ENCODE assay signal across 34 mouse cellular contexts in the genomic region with DNA sequence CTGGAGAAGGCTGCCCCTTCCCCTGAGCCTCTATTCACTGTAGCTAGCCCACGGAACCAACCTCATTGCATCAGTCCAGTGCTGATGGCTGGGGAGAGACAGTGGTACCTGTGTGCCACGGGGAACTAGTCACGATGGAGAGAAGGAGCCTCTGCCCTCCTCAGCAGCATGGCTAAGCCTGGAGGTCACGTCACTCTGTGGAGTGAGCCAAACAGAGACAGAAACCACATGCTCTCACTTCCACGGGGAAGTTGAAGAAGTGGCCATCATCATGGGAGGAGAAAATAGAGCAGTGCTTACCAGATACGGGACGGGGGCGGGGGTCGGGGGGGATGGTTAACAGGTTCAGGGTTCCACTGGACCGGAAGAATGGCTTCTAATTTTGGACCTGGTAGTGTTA. TPM values are rescaled to one million over a fixed set of nuclear protein-coding genes. Genes with fewer than 3 reads are reported as not detected.
DNase-seq lines count a peak whose midpoint lies in the region; ATAC-seq lines count a peak whose summit lies in the region.
"Had no signal": no experiment of that assay in that cellular context is flagged by ENCODE, and none has a peak within 500 bp of the region (broad histone marks: within the 10 kb centered on the region; RNA-seq: fewer than 3 reads in every experiment).

No protein-coding gene starts in this region.

- H3K9ac ChIP-seq in midbrain, embryonic 11.5 days (ENCODE audit: low read length) = no peak overlapping the region
- no peak overlapping the region for H3K9ac ChIP-seq in midbrain, embryonic 16.5 days (ENCODE audit: low read depth, low read length)
- H3K9ac ChIP-seq: embryonic facial prominence, embryonic 12.5 days; hindbrain, embryonic 15.5 days; kidney, embryonic 15.5 days; limb, embryonic 15.5 days; liver, embryonic 14.5 days; lung, embryonic 14.5 days; midbrain, embryonic 13.5 days; neural tube, embryonic 15.5 days had no signal

- peak; percentile 28 for DNase-seq in midbrain, embryonic 11.5 days (ENCODE audit: low spot score, missing footprints)
- peak; percentile 36 for DNase-seq in brain, adult 2 months (ENCODE audit: low read depth, low spot score)
- no peak for DNase-seq in embryo, embryonic 9.5 days (ENCODE audit: extremely low spot score)
- no peak for DNase-seq in adrenal gland, postnatal 25 days
- DNase-seq in left cerebral cortex, postnatal 25 days (ENCODE audit: low spot score in 2 of 2) = no peak
- DNase-seq: adrenal gland, adult 2 months; B cell, adult 2 months; cerebellum, adult 18-20 months; cerebellum, postnatal 14 days; gastrocnemius, postnatal 25 days; heart, postnatal 14 days; kidney, adult 18-20 months; kidney, postnatal 25 days; layer of hippocampus, postnatal 36 days; lung, embryonic 14.5 days; lung, postnatal 14 days; retina, postnatal 1 day; right cerebral cortex, postnatal 25 days; thymus, adult 2 months; thymus, postnatal 36 days had no signal

- H3K27me3 ChIP-seq in midbrain, embryonic 11.5 days (ENCODE audit: control insufficient read depth, insufficient read depth, low read length) = no peaks in the 10 kb centered on the region
- H3K27me3 ChIP-seq in midbrain, embryonic 16.5 days (ENCODE audit: control insufficient read depth, insufficient read depth, low read depth, low read length) = no peaks in the 10 kb centered on the region
- H3K27me3 ChIP-seq: embryonic facial prominence, embryonic 12.5 days; hindbrain, embryonic 15.5 days; kidney, embryonic 15.5 days; limb, embryonic 15.5 days; midbrain, embryonic 13.5 days; neural tube, embryonic 15.5 days had no signal

- 93% methylated on average over 10 of the region's 10 CpGs for WGBS in midbrain, embryonic 11.5 days
- WGBS in midbrain, embryonic 16.5 days = 92% methylated on average over 10 of the region's 10 CpGs

- H3K36me3 ChIP-seq in midbrain, embryonic 11.5 days (ENCODE audit: control insufficient read depth, insufficient read depth, low read length) = no peaks in the 10 kb centered on the region
- no peaks in the 10 kb centered on the region for H3K36me3 ChIP-seq in midbrain, embryonic 16.5 days (ENCODE audit: control insufficient read depth, insufficient read depth, low read length)
- H3K36me3 ChIP-seq: embryonic facial prominence, embryonic 12.5 days; hindbrain, embryonic 10.5 days; hindbrain, embryonic 15.5 days; kidney, embryonic 15.5 days; limb, embryonic 10.5 days; limb, embryonic 15.5 days; midbrain, embryonic 13.5 days; neural tube, embryonic 15.5 days had no signal

- no peak for ATAC-seq in midbrain, embryonic 11.5 days (ENCODE audit: low FRiP score)
- ATAC-seq in midbrain, embryonic 16.5 days = no peak
- peak; percentile 72 for ATAC-seq in megakaryocyte, adult 5-6 weeks (ENCODE audit: poor library complexity, severe bottlenecking)
- ATAC-seq: activated CD4-positive, CD25-positive, alpha-beta regulatory T cell, adult 4 months; forebrain, embryonic 14.5 days; midbrain, embryonic 13.5 days had no signal

- H3K27ac ChIP-seq in midbrain, embryonic 11.5 days (ENCODE audit: low read depth, low read length) = no peak overlapping the region
- no peak overlapping the region for H3K27ac ChIP-seq in midbrain, embryonic 16.5 days (ENCODE audit: low read length)
- H3K27ac ChIP-seq: embryonic facial prominence, embryonic 12.5 days; hindbrain, embryonic 10.5 days; hindbrain, embryonic 15.5 days; kidney, embryonic 15.5 days; limb, embryonic 10.5 days; limb, embryonic 15.5 days; liver, embryonic 14.5 days; midbrain, embryonic 13.5 days; neural tube, embryonic 15.5 days had no signal

- H3K4me1 ChIP-seq in midbrain, embryonic 11.5 days (ENCODE audit: control insufficient read depth, insufficient read depth, low read length) = peaks cover 4% of the 10 kb centered on the region
- H3K4me1 ChIP-seq in midbrain, embryonic 16.5 days (ENCODE audit: control insufficient read depth, insufficient read depth, low read length) = no peaks in the 10 kb centered on the region; the same call in 1 of the 2 replicates
- H3K4me1 ChIP-seq: embryonic facial prominence, embryonic 12.5 days had no signal

- no peak overlapping the region for H3K4me3 ChIP-seq in midbrain, embryonic 11.5 days (ENCODE audit: low read depth, low read length)
- H3K4me3 ChIP-seq in midbrain, embryonic 16.5 days (ENCODE audit: low read depth, low read length) = no peak overlapping the region
- H3K4me3 ChIP-seq: embryonic facial prominence, embryonic 12.5 days; hindbrain, embryonic 10.5 days; hindbrain, embryonic 15.5 days; kidney, embryonic 15.5 days; limb, embryonic 10.5 days; limb, embryonic 15.5 days; midbrain, embryonic 13.5 days; neural tube, embryonic 15.5 days had no signal

- no peaks in the 10 kb centered on the region for H3K9me3 ChIP-seq in midbrain, embryonic 11.5 days (ENCODE audit: control insufficient read depth, low read length)
- H3K9me3 ChIP-seq in midbrain, embryonic 16.5 days (replicated peaks; ENCODE audit: control insufficient read depth, low read length, poor library complexity, severe bottlenecking) = no peaks in the 10 kb centered on the region
- H3K9me3 ChIP-seq: embryonic facial prominence, embryonic 12.5 days; hindbrain, embryonic 15.5 days; kidney, embryonic 15.5 days; limb, embryonic 10.5 days; limb, embryonic 15.5 days; midbrain, embryonic 13.5 days; neural tube, embryonic 15.5 days had no signal

- H3K4me2 ChIP-seq in midbrain, embryonic 11.5 days = no peak overlapping the region
- H3K4me2 ChIP-seq in midbrain, embryonic 16.5 days (ENCODE audit: low read length) = no peak overlapping the region
- H3K4me2 ChIP-seq: embryonic facial prominence, embryonic 12.5 days; hindbrain, embryonic 15.5 days; kidney, embryonic 15.5 days; limb, embryonic 15.5 days; lung, embryonic 14.5 days; midbrain, embryonic 13.5 days; neural tube, embryonic 15.5 days had no signal

- intact Hi-C loops in left cerebral cortex, postnatal 25 days (cut with DNase I) = no loop called here

RNA-seq across cellular contexts. Expression of a gene that starts 15.6 kb away (rescaled TPM):
- 1.5 and 2.0 TPM in 2 replicates for polyA plus RNA-seq in midbrain, embryonic 11.5 days (2014; fragmentation: Nextera tagmentation; extraction: Ambion mirVana)
- polyA plus RNA-seq in midbrain, embryonic 16.5 days (2015; fragmentation: Nextera tagmentation; extraction: Ambion mirVana) = 4.3 and 6.8 TPM in 2 replicates
- 1.3 and 1.6 TPM in 2 replicates for total RNA-seq in megakaryocyte, adult 5-6 weeks (2015)
- total RNA-seq in megakaryocyte, adult 5-6 weeks (2017) = 0.40 and 1.7 TPM in 2 replicates
- total RNA-seq in adrenal gland, postnatal 25 days (2021) = 48.1 and 48.6 TPM in 2 replicates
- total RNA-seq in left cerebral cortex, postnatal 25 days (2021) = 10 to 100 TPM; 34.0 to 36.7 TPM
- total RNA-seq: megakaryocyte progenitor cell, adult 5-6 weeks had no signal

RNA-seq across cellular contexts. Expression of a gene that starts 59.5 kb away (rescaled TPM):
- polyA plus RNA-seq in midbrain, embryonic 11.5 days (2014; fragmentation: Nextera tagmentation; extraction: Ambion mirVana) = 1.4 and 1.9 TPM in 2 replicates
- polyA plus RNA-seq in midbrain, embryonic 16.5 days (2015; fragmentation: Nextera tagmentation; extraction: Ambion mirVana) = 4.8 and 5.0 TPM in 2 replicates
- 4.9 and 5.5 TPM in 2 replicates for total RNA-seq in megakaryocyte, adult 5-6 weeks (2015)
- 3.9 and 7.0 TPM in 2 replicates for total RNA-seq in megakaryocyte, adult 5-6 weeks (2017)
- total RNA-seq in adrenal gland, postnatal 25 days (2021) = 15.7 and 22.4 TPM in 2 replicates
- total RNA-seq in left cerebral cortex, postnatal 25 days (2021) = 10 to 100 TPM; 27.1 to 29.5 TPM

Comparison
In these comparisons a context has a peak if more than half of its experiments do, and no peak if none do; other contexts are left out.
1. DNase-seq: peak in midbrain, embryonic 11.5 days (single experiment) and brain, adult 2 months (single experiment); none in embryo, embryonic 9.5 days (single experiment), adrenal gland, postnatal 25 days (single experiment) and left cerebral cortex, postnatal 25 days (0 of 2).
2. RNA of a gene that starts 15.6 kb away (total RNA-seq): 48.1 to 48.6 TPM in adrenal gland, postnatal 25 days and 34.0 to 36.7 TPM in left cerebral cortex, postnatal 25 days; 0.40 to 1.7 TPM in megakaryocyte, adult 5-6 weeks; every median in the first group is over 10 times any median in the second.